Mouse (Mus musculus) brain, embryonic 14.5 days (tissue): Measurements from ENCODE around the gene Heyl.

Experiments
- CTCF ChIP-seq: fragments of 200-500 bp; IDR thresholded peaks from 2 replicates; pipeline ENCODE4 v1.5.1; 2012; ENCODE audit warnings: inconsistent platforms, mild to moderate bottlenecking, moderate library complexity, borderline replicate concordance; ENCODE audit not compliant: insufficient read depth, insufficient read length; ENCODE audit errors: extremely low read depth
- POLR2A ChIP-seq: fragments of 200-500 bp; IDR thresholded peaks from 2 replicates; pipeline ENCODE4 v1.6.1; 2012; ENCODE audit warnings: mild to moderate bottlenecking, inconsistent platforms, borderline replicate concordance; ENCODE audit not compliant: poor library complexity, insufficient read depth, insufficient read length, severe bottlenecking; ENCODE audit errors: extremely low read depth

DNA sequence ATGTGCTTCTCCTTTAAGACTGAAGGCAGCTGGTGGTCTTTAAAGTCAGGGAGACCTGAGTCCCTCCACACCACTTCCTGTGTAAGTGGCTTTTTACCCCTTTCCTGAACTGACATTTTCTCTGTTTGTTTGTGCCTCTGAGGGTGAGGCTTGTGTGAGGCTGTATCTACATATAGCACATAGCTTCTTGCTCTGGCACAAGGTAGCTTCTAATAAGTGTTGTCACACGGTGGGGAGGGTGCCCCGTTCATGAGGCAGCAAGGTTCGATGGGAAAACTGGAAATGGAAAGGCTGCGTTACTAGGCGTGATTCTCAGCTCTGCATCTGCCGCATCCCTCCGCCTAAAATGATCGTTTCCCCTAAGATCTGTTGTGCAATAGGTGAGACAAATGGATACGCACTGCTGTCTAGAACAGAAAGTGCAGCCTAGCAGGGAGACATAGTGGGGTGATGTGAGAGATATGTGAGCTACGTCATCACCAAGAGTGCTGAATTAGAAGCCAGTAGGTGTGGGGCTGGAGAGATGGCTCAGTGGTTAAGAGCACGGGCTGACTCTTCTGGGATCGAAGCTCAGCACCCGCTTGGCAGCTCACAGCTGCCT lies 3.2 kb downstream of the Heyl start:
- no peak for TF ChIP-seq CTCF
- TF ChIP-seq POLR2A = no peak
